Mouse (Mus musculus) forebrain, embryonic 16.5 days (tissue): ENCODE measurements at regions not wholly inside any gene's neighbourhood (a gene's known extent, or its start where the extent isn't known, plus 50 kb on each side); places are given as distances from the start of the nearest gene placed in this dataset.
A peak's percentile ranks its signal among the peaks of the same experiment; 100 is the strongest.

Experiments used
- ATAC-seq: fragments of 200-750 bp; cut with Nextera tagmentation; 2 replicates; pipeline ENCODE4 v1.8.0; 2017; ENCODE audit warnings: mild to moderate bottlenecking, moderate library complexity
- H3K27ac ChIP-seq: fragments of 300-500 bp; sonication (generic); 2 replicates; pipeline ENCODE4 v1.5.1; 2014; ENCODE audit warnings: low read length, control low read depth
- H3K27me3 ChIP-seq: fragments of 300-500 bp; sonication (generic); replicated peaks from 2 replicates; pipeline ENCODE4 v1.6.1; 2014; ENCODE audit warnings: low read length; ENCODE audit not compliant: control insufficient read depth, insufficient read depth
- H3K36me3 ChIP-seq: fragments of 300-500 bp; sonication (generic); 2 replicates; pipeline ENCODE4 v1.6.1; 2014; ENCODE audit not compliant: control insufficient read depth, insufficient read depth
- H3K4me1 ChIP-seq: fragments of 300-500 bp; sonication (generic); replicated peaks from 2 replicates; pipeline ENCODE4 v1.6.1; 2014; ENCODE audit warnings: low read length; ENCODE audit not compliant: control insufficient read depth, insufficient read depth
- H3K4me2 ChIP-seq: fragments of 300-500 bp; sonication (generic); 2 replicates; pipeline ENCODE4 v1.6.1; 2014; ENCODE audit warnings: mild to moderate bottlenecking, low read length, control low read depth
- H3K4me3 ChIP-seq: fragments of 300-500 bp; sonication (generic); replicated peaks from 2 replicates; pipeline ENCODE4 v1.5.1; 2014; ENCODE audit warnings: mild to moderate bottlenecking, low read length, control low read depth
- H3K9ac ChIP-seq: fragments of 300-500 bp; sonication (generic); replicated peaks from 2 replicates; pipeline ENCODE4 v1.6.1; 2014; ENCODE audit warnings: low read depth, low read length, control low read depth
- H3K9me3 ChIP-seq: fragments of 300-500 bp; sonication (generic); 2 replicates; pipeline ENCODE4 v1.6.1; 2016; ENCODE audit warnings: low read length; ENCODE audit not compliant: control insufficient read depth
- WGBS: fragments of 180-500 bp; shearing (Covaris S2); extraction: QIAGEN DNeasy Blood & Tissue Kit; methylation state at CpG from one replicate; pipeline ENCODE4 v1.1.7; 2014; 5-methylcytosine and 5-hydroxymethylcytosine counted together

- 55% methylated on average over 2 of the region's 2 CpGs for WGBS
- Histone ChIP-seq H3K27ac (no peak overlapping the region), H3K36me3 (no peaks in the 10 kb centered on the region), H3K27me3 (no peaks in the 10 kb centered on the region), H3K9me3 (no peaks in the 10 kb centered on the region), H3K9ac (no peak overlapping the region), H3K4me1 (no peaks in the 10 kb centered on the region), H3K4me3 (no peak overlapping the region), H3K4me2 (no peak overlapping the region)
- no peak for ATAC-seq
Measured at GRCm38 (mm10) chr5:7539812-7540645, 195.5 kb upstream of the Zfp804b start.

DNA sequence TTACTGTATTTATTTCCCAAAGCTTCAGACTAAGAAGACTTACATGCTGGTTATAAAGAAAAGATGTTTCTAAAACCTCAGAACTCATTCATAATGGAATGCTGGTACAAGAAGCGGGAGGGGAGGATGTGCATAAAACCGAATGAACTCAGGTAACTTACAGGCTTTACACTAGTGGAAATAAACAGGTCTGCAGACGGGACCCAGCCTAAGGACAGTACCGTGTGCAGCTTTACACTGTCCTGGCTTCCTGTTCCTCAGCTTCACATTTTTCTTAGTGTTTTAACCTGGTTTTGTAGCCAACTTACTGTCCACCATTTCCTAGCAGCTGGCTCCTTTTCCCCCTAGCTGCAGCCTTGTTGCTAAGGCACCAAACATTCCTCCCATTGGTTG is 196.1 kb upstream of the Zfp804b start:
- H3K4me1 ChIP-seq = no peaks in the 10 kb centered on the region
- H3K4me2 ChIP-seq = no peak overlapping the region
- 81% methylated on average over 4 of the region's 4 CpGs for WGBS
- ATAC-seq = no peak
- no peak overlapping the region for H3K9ac ChIP-seq
- H3K4me3 ChIP-seq = no peak overlapping the region
- no peaks in the 10 kb centered on the region for H3K9me3 ChIP-seq
- H3K27me3 ChIP-seq = no peaks in the 10 kb centered on the region
- no peak overlapping the region for H3K27ac ChIP-seq
- no peaks in the 10 kb centered on the region for H3K36me3 ChIP-seq

DNA sequence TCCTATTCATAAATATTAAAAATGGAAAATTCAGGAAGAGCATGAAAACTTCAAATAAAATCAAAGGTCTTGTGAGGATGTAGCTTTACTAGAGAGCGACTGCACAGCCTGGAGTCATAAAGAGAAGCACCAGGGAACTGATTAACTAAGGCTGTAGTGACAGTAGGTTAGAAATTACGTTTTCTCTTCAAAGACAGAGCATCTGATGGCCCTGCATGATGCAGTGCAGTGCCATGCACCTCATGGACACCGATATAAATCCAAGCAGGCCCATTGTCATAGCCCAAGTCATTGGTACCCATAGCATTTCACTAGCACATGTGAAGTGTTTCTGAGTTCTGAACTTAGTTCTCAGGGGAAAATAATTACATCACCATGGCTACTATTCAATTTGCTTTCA is 199.3 kb upstream of the Zfp804b start:
- Histone ChIP-seq H3K4me3 (no peak overlapping the region), H3K27me3 (no peaks in the 10 kb centered on the region), H3K4me1 (no peaks in the 10 kb centered on the region), H3K9me3 (no peaks in the 10 kb centered on the region), H3K4me2 (no peak overlapping the region), H3K27ac (no peak overlapping the region), H3K36me3 (no peaks in the 10 kb centered on the region), H3K9ac (no peak overlapping the region)
- ATAC-seq = no peak
- WGBS = 72% methylated on average over 3 of the region's 3 CpGs

DNA sequence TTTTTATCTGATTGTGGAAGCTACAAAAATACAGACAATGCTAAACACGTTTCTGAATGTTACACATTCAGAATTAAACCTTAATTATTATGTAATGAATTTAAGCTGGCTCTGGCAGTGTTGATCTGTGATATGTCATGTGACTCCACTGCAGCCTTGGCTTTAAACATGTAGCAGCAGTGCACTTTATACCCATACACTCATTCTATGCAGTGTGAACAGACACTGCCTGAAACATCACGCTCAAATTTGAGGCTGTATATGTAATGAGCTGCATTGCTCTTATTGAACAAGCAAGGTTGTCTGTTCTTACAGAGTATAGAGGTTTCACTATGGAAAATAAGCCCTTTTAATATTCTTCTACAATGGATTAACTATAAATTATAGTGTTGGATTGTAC is 235.9 kb upstream of the Zfp804b start:
- no peaks in the 10 kb centered on the region for H3K9me3 ChIP-seq
- ATAC-seq = peak; percentile 85
- H3K27ac ChIP-seq = no peak overlapping the region
- no peaks in the 10 kb centered on the region for H3K36me3 ChIP-seq
- H3K4me3 ChIP-seq = no peak overlapping the region
- 51% methylated on average over 2 of the region's 2 CpGs for WGBS
- no peak overlapping the region for H3K9ac ChIP-seq
- H3K27me3 ChIP-seq = no peaks in the 10 kb centered on the region
- H3K4me1 ChIP-seq = no peaks in the 10 kb centered on the region
- H3K4me2 ChIP-seq = no peak overlapping the region

DNA sequence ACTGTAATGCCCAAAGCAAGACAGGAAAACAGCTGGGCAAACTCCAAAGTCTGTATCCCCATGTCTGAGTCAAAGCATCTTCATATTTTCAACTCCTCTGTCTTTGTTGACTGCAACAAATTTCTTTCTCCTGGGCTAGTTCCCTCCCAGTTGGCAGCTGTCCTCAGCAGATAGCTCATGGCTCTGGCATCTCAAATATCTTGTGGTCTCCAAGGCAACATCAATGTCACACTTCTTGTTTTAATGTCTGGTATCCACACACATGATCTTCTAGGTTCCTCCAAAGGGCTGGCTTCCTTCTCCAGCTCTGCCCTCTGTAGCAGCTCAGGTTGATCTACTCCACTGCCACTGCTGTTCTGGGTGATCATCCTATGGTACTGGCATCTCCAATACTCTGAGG is 242.0 kb upstream of the Zfp804b start:
- Histone ChIP-seq H3K36me3 (no peaks in the 10 kb centered on the region), H3K27me3 (no peaks in the 10 kb centered on the region), H3K27ac (no peak overlapping the region), H3K4me3 (no peak overlapping the region), H3K9ac (no peak overlapping the region), H3K4me2 (no peak overlapping the region), H3K9me3 (no peaks in the 10 kb centered on the region), H3K4me1 (no peaks in the 10 kb centered on the region)
- ATAC-seq = no peak

DNA sequence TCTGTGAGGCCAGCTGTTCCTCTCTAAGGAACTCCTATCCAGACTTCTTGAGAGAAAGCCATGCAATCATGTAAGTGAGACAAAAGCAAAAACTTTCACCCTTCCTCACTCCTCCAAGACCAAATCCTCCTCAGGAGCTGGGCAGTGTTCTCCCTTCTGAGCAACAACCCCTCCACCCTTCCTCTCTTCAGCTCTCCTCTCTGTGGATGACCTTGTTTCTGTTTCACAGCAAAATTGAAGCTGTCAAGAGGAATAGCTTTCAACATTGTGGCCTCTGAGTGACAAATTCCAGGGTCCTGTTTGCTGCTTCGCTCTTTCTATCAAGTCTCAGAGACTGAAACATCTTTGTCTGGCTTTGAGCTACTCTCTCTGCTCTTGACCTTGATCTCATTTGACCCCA is 255.9 kb upstream of the Zfp804b start:
- H3K36me3 ChIP-seq = no peaks in the 10 kb centered on the region
- H3K27ac ChIP-seq = no peak overlapping the region
- no peaks in the 10 kb centered on the region for H3K27me3 ChIP-seq
- no peak overlapping the region for H3K4me2 ChIP-seq
- H3K4me3 ChIP-seq = no peak overlapping the region
- no peaks in the 10 kb centered on the region for H3K9me3 ChIP-seq
- ATAC-seq = no peak
- WGBS = 91% methylated on average over 1 of the region's 1 CpGs
- no peaks in the 10 kb centered on the region for H3K4me1 ChIP-seq
- H3K9ac ChIP-seq = no peak overlapping the region

- H3K27me3 ChIP-seq = no peaks in the 10 kb centered on the region
- H3K4me2 ChIP-seq = no peak overlapping the region
- H3K9ac ChIP-seq = no peak overlapping the region
- H3K4me1 ChIP-seq = no peaks in the 10 kb centered on the region
- no peaks in the 10 kb centered on the region for H3K9me3 ChIP-seq
- H3K27ac ChIP-seq = no peak overlapping the region
- H3K4me3 ChIP-seq = no peak overlapping the region
- ATAC-seq = peak; percentile 50; the same call in 1 of the 2 replicates
- H3K36me3 ChIP-seq = no peaks in the 10 kb centered on the region
Measured at GRCm38 (mm10) chr5:7607517-7607916, 263.0 kb upstream of the Zfp804b start.

GRCm38 (mm10) chr5:7607924-7608323 is 263.4 kb upstream of the Zfp804b start:
- Histone ChIP-seq H3K9ac (no peak overlapping the region), H3K9me3 (no peaks in the 10 kb centered on the region), H3K27me3 (no peaks in the 10 kb centered on the region), H3K4me3 (no peak overlapping the region), H3K36me3 (no peaks in the 10 kb centered on the region), H3K27ac (no peak overlapping the region), H3K4me2 (no peak overlapping the region), H3K4me1 (no peaks in the 10 kb centered on the region)
- peak; percentile 79 for ATAC-seq
- 68% methylated on average over 2 of the region's 2 CpGs for WGBS

DNA sequence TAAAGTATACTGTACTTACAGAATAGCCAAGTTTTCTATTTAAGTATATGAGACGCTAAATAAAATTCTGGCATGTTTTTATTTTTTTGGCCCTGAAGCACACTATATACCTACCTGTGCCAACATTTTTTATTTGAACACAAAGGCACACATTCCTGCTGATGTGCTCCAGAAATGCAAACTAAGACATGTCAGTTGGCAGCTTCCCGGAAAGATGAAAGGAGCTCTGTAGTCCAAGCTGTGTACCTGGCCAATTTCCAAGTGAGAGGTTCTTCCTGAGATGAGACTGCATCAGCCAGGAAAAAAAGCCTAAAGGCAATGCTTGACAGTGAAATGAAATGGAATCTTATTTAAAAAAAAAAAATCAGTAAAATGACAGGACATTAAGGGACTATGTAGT is 305.0 kb upstream of the Steap4 start:
- H3K4me2 ChIP-seq = no peak overlapping the region
- H3K9me3 ChIP-seq = no peaks in the 10 kb centered on the region
- WGBS = 33% methylated on average over 2 of the region's 2 CpGs
- H3K27me3 ChIP-seq = no peaks in the 10 kb centered on the region
- H3K27ac ChIP-seq = no peak overlapping the region
- H3K4me1 ChIP-seq = peaks cover 2% of the 10 kb centered on the region; the same call in 1 of the 2 replicates
- no peak overlapping the region for H3K9ac ChIP-seq
- no peaks in the 10 kb centered on the region for H3K36me3 ChIP-seq
- peak; percentile 92 for ATAC-seq
- no peak overlapping the region for H3K4me3 ChIP-seq

DNA sequence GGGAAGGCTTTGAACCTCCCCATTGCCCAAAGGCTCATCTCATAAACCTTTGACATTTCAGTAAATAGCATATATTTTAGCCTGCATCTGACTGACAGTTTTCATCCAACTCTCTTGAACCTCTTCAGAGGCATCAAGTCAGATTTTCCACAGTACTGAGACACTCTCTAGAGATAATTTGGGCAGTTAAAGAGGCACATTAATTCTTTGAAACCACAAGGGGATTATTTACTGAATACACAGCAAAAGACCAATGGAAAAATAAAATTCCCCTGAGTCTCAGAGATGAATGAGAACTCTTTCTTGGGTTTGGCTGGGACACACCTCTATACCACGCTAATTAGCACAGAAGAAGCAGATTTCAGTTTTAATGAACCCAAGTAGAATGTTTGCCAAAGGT is 258.5 kb upstream of the Steap4 start:
- 49% methylated on average over 1 of the region's 1 CpGs for WGBS

More for the DNA sequence above, 258.5 kb upstream of the Steap4 start:
- no peaks in the 10 kb centered on the region for H3K36me3 ChIP-seq
- H3K4me3 ChIP-seq = no peak overlapping the region
- no peak overlapping the region for H3K27ac ChIP-seq
- no peak overlapping the region for H3K9ac ChIP-seq
- H3K4me1 ChIP-seq = no peaks in the 10 kb centered on the region
- no peaks in the 10 kb centered on the region for H3K9me3 ChIP-seq
- H3K4me2 ChIP-seq = no peak overlapping the region
- no peak for ATAC-seq
- H3K27me3 ChIP-seq = no peaks in the 10 kb centered on the region
